Mouse (Mus musculus) liver, embryonic 14.5 days (tissue): ENCODE results near the gene Rabepk. TPM values are rescaled to one million over a fixed set of nuclear protein-coding genes. Genes with fewer than 3 reads are reported as not detected.

Source experiments
- ATAC-seq: fragments of 200-750 bp; cut with Nextera tagmentation; 2 replicates; pipeline ENCODE4 v1.8.0; 2017; ENCODE audit warnings: moderate number of reproducible peaks, mild to moderate bottlenecking, moderate library complexity; ENCODE audit not compliant: insufficient read depth
- DNase-seq, 3 experiments: peaks; one replicate each; pipeline ENCODE4 v3.0.0-alpha.2; 2012 to 2013; ENCODE audit warnings: low read depth in 3 of 3, low spot score in 3 of 3
- H3K27ac ChIP-seq: fragments of 300-500 bp; sonication (generic); 2 replicates; pipeline ENCODE4 v1.5.1; 2014; ENCODE audit warnings: moderate library complexity, mild to moderate bottlenecking, control low read depth, inconsistent platforms
- H3K27me3 ChIP-seq: fragments of 300-500 bp; sonication (generic); 2 replicates; pipeline ENCODE4 v1.6.1; 2014; ENCODE audit warnings: mild to moderate bottlenecking, low read length, moderate library complexity; ENCODE audit not compliant: control insufficient read depth, insufficient read depth
- H3K36me3 ChIP-seq: fragments of 300-500 bp; sonication (generic); replicated peaks from 2 replicates; pipeline ENCODE4 v1.6.1; 2014; ENCODE audit warnings: low read depth; ENCODE audit not compliant: control insufficient read depth, insufficient read depth
- H3K4me1 ChIP-seq, 2 experiments: fragments of 200-500 bp in 1 of 2; fragments of 300-500 bp in 1 of 2; sonication (generic) in 1 of 2; replicated peaks; 2 replicates each; pipeline ENCODE4 v1.6.1; 2012 to 2014; ENCODE audit warnings: antibody characterized with exemption in 1 of 2, inconsistent platforms in 1 of 2, low read length in 1 of 2; ENCODE audit not compliant: control insufficient read depth in 2 of 2, insufficient read depth in 2 of 2
- H3K4me2 ChIP-seq: fragments of 300-500 bp; sonication (generic); 2 replicates; pipeline ENCODE4 v1.6.1; 2014; ENCODE audit warnings: low read depth, mild to moderate bottlenecking, control low read depth, moderate library complexity
- H3K4me3 ChIP-seq, 2 experiments: fragments of 200-500 bp in 1 of 2; fragments of 300-500 bp in 1 of 2; sonication (generic) in 1 of 2; 2 replicates each; pipeline ENCODE4 v1.5.1; 2012 to 2014; ENCODE audit warnings: low read depth in 2 of 2, low read length in 2 of 2, mild to moderate bottlenecking in 2 of 2, control low read depth in 1 of 2, inconsistent platforms in 1 of 2, moderate library complexity in 1 of 2; ENCODE audit not compliant: insufficient read depth in 1 of 2
- H3K9ac ChIP-seq: fragments of 300-500 bp; sonication (generic); replicated peaks from 2 replicates; pipeline ENCODE4 v1.6.1; 2014; ENCODE audit warnings: mild to moderate bottlenecking, control low read depth, moderate library complexity
- H3K9me3 ChIP-seq: fragments of 300-500 bp; sonication (generic); 2 replicates; pipeline ENCODE4 v1.6.1; 2016; ENCODE audit warnings: low read length, mixed read lengths; ENCODE audit not compliant: control insufficient read depth
- CTCF ChIP-seq: IDR thresholded peaks from 2 replicates; pipeline ENCODE4 v1.5.1; 2016; ENCODE audit warnings: antibody characterized with exemption, low read depth, control low read depth
- EP300 ChIP-seq: IDR thresholded peaks from 2 replicates; pipeline ENCODE4 v1.6.1; 2016; ENCODE audit warnings: antibody characterized with exemption, low read depth
- WGBS: fragments of 180-500 bp; shearing (Covaris S2); extraction: QIAGEN DNeasy Blood & Tissue Kit; methylation state at CpG from one replicate; pipeline ENCODE4 v1.1.7; 2014; ENCODE audit not compliant: insufficient replicate concordance; 5-methylcytosine and 5-hydroxymethylcytosine counted together
- polyA plus RNA-seq, 2 experiments: library from polyadenylated mRNA; depleted of rRNA in 1 of 2; stranded (reverse) in 1 of 2; unstranded in 1 of 2; fragments of >200 nt; fragmentation: Nextera tagmentation in 1 of 2; extraction: Ambion mirVana in 1 of 2; gene quantifications; 2 replicates each; pipeline versions ENCODE4 v1.2.1 to v1.2.3; 2012 to 2014

Rabepk gene
- polyA plus RNA-seq, 2 experiments = 15.3 to 25.6 TPM

DNA sequence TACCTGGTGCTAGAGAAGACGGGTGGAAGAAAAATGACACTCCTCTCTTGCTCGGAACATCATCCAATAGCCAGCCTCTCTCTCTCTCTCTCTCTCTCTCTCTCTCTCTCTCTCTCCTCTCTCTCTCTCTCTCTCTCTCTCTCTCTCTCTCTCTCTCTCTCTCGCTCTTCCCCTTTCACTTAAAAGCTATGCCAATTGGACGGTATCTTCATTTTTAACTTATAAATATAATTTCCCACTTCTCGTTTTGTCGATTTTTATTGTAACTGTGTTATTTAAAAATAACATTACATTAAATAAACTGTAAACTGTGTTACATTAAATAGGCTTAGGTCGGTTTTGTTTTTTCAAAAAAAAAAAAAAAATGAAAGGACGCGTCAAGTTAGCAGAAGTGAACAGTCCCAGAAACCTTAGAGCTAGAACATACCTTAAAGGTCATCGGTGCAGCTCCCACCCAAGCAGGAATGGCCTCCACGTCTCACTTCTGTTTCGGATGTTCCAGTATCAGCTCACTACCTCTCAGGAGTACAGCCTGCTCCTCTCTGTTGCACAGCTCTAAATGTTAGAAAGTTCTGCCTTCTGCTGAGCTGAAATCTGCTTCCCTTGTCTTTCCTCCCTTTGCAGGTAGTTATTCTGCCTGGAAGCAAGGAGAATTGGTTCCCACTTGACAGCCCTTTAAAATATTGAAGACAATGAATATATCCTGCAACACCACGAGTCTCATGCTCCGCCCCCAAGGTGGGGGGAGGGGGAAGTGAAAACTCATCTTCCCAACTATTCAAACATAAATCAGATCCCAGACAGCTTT is 45.0 kb downstream of the Rabepk start, which contains the start of gene Gapvd1:
Gene Gapvd1, minus strand, starts transcription at position 682 of the 808 bp plus-strand sequence.
- WGBS = under 1% methylated on average over 14 of the region's 14 CpGs
- DNase-seq (no peak), ATAC-seq (no peak)
- no peaks in the 10 kb centered on the region for H3K27me3 ChIP-seq
- 0 out of 2 replicates have a peak, but pooled peaks cover 5% of the 10 kb centered on the region for H3K36me3 ChIP-seq
- peaks cover 26 to 29% of the 10 kb centered on the region in 2 experiments for H3K4me1 ChIP-seq
- H3K9me3 ChIP-seq = no peaks in the 10 kb centered on the region
- peak within 1 kb of the TSS; percentile 82 for H3K4me2 ChIP-seq
- TF ChIP-seq EP300 (no peak), CTCF (no peak)
- peak within 1 kb of the TSS; percentile 81 for H3K27ac ChIP-seq
- peak within 1 kb of the TSS; percentile 91 for H3K9ac ChIP-seq
- peak within 1 kb of the TSS; percentile 77 to 78 for H3K4me3 ChIP-seq

- no peaks in the 10 kb centered on the region for H3K9me3 ChIP-seq
- H3K27me3 ChIP-seq = no peaks in the 10 kb centered on the region
- peak overlapping the region; percentile 77 to 78 for H3K4me3 ChIP-seq
- TF ChIP-seq EP300 = no peak
- TF ChIP-seq CTCF = peak; percentile 8; the same call in 1 of the 2 replicates
- H3K9ac ChIP-seq = peak overlapping the region; percentile 91
- peak; percentile 71 to 75 (median 75) for DNase-seq
- H3K4me1 ChIP-seq = peaks cover 29% of the 10 kb centered on the region in 2 experiments
- under 1% methylated on average over 88 of the region's 106 CpGs for WGBS
- ATAC-seq = peak; percentile 93
- peak overlapping the region; percentile 82 for H3K4me2 ChIP-seq
- peak overlapping the region; percentile 81 for H3K27ac ChIP-seq
- 0 out of 2 replicates have a peak, but pooled peaks cover 5% of the 10 kb centered on the region for H3K36me3 ChIP-seq
Measured at GRCm38 (mm10) chr2:34753811-34754550, 45.7 kb downstream of the Rabepk start.

DNA sequence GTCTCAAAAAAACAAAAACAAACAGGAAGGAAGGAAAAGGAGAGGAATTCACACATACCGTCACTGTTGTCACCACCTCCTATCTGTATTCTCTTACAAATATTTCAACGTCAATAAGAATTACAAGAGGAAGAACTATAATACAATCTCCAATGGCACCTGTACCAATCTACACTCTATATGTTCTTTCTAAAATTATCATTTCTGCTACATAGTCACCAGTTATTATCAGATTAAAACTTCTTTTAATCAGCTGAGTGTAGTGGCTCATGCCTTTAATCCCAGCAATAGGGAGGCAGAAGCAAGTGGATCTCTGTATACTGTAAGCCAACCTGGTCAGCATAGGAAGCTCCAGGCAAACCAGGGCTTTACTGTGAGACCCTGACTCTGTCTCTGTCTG is 49.5 kb downstream of the Rabepk start:
- ATAC-seq (no peak), DNase-seq (no peak)
- 29% methylated on average over 2 of the region's 2 CpGs for WGBS
- no peaks in the 10 kb centered on the region for H3K9me3 ChIP-seq
- peak; percentile 45 for TF ChIP-seq EP300
- TF ChIP-seq CTCF = no peak
- peaks cover 10% of the 10 kb centered on the region; the same call in 1 of the 2 replicates for H3K36me3 ChIP-seq
- H3K9ac ChIP-seq = no peak overlapping the region
- H3K4me3 ChIP-seq = no peak overlapping the region
- H3K4me2 ChIP-seq = peak overlapping the region; percentile 36
- H3K27ac ChIP-seq = peak overlapping the region; percentile 47
- H3K27me3 ChIP-seq = no peaks in the 10 kb centered on the region
- peaks cover 23 to 36% of the 10 kb centered on the region in 2 experiments for H3K4me1 ChIP-seq

- H3K9ac ChIP-seq = no peak overlapping the region
Measured at GRCm38 (mm10) chr2:34748479-34748878, 51.2 kb downstream of the Rabepk start.

DNA sequence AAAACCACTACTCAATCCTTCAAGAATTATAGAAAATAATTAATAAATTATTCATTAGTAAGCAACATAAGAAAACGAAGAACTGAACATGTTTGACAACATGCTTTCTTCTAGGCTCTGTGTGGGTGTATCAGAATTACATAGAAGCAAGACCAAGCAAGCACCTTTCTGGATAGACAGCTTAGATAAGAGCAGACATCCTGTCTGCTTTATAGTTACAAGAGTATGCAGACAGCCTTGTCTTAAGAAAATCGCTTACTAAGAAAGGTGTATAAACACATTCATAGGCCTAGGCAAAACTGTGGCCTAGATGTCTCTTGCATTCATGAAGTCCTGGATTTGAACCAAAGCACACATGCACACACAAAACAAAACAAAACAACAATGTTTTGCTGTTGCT is 54.0 kb downstream of the Rabepk start:
- H3K4me3 ChIP-seq = no peak overlapping the region
- peaks cover 22 to 36% of the 10 kb centered on the region in 2 experiments for H3K4me1 ChIP-seq
- TF ChIP-seq EP300 (no peak), CTCF (no peak)
- H3K4me2 ChIP-seq = no peak overlapping the region
- H3K36me3 ChIP-seq = peaks cover 16% of the 10 kb centered on the region
- no peaks in the 10 kb centered on the region for H3K27me3 ChIP-seq
- 50% methylated on average over 2 of the region's 2 CpGs for whole genome bisulfite sequencing
- no peaks in the 10 kb centered on the region for H3K9me3 ChIP-seq
- H3K9ac ChIP-seq = no peak overlapping the region
- H3K27ac ChIP-seq = no peak overlapping the region
- ATAC-seq (no peak), DNase-seq (no peak)

More at GRCm38 (mm10) chr2:34748479-34748878, 51.2 kb downstream of the Rabepk start:
- ATAC-seq (no peak), DNase-seq (no peak)
- peak overlapping the region; percentile 7 for H3K27ac ChIP-seq
- no peak for TF ChIP-seq EP300
- no peak for TF ChIP-seq CTCF
- H3K4me2 ChIP-seq = peak overlapping the region; percentile 13
- peaks cover 18% of the 10 kb centered on the region for H3K36me3 ChIP-seq
- H3K9me3 ChIP-seq = no peaks in the 10 kb centered on the region
- H3K4me1 ChIP-seq = peaks cover 21 to 32% of the 10 kb centered on the region in 2 experiments
- 31% methylated on average over 4 of the region's 4 CpGs for WGBS
- H3K4me3 ChIP-seq = no peak overlapping the region
- H3K27me3 ChIP-seq = no peaks in the 10 kb centered on the region
